Mouse (Mus musculus) kidney, adult 2 months (tissue): ENCODE measurements around the gene Slit3.

Experiments
- CTCF ChIP-seq: fragments of 200-500 bp; conservative IDR thresholded peaks from 2 replicates; pipeline ENCODE4 v1.5.1; 2011; ENCODE audit warnings: low read depth, mild to moderate bottlenecking, control low read depth, low read length, moderate library complexity, mixed read lengths; ENCODE audit not compliant: insufficient read depth, insufficient read length
- POLR2A ChIP-seq: fragments of 200-500 bp; IDR thresholded peaks from one replicate; pipeline ENCODE4 v1.6.1; 2011; ENCODE audit warnings: low read depth, low read length, control low read depth

GRCm38 (mm10) chr11:35142698-35143360 is 21.8 kb downstream of the Slit3 start:
- TF ChIP-seq CTCF (no peak), POLR2A (no peak)
